Mouse (Mus musculus): ENCODE measurements at regions not wholly inside any gene's neighbourhood (a gene's known extent, or its start where the extent isn't known, plus 50 kb on each side); places are given as distances from the start of the nearest gene placed in this dataset.

DNA sequence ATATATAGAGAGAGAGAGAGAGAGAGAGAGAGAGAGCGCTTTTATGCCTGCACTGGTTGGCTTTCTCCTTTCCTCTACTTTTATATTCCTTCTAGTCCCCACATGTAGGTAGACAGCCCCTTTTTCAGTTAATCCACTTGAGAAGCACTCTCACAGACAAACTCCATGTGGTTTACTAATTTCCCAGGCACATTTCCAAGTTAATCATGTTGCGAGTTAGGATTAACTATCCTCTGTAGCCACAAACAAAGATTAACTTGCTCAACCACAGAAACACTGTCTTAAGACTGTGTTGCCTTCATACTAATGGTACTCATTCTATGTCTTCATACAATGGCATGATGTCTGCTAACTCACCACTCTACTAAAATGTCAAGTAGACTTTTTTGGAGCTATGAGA, 548.0 kb downstream of the Pdcd6ip start:
- TF ChIP-seq CTCF (IDR thresholded peaks at IDR 0.05; ENCODE audit: low read depth) (no peak), EP300 (optimal IDR thresholded peaks at IDR 0.05) (no peak)

Measured in stomach, postnatal 0 days (tissue).